Mouse (Mus musculus): Measurements from ENCODE around the gene Mrps21.
"Not testable (repeated sequence)": the region's sequence is repeated elsewhere in the genome, so short reads cannot be mapped to it uniquely, and the experiment has no call there.

The Mrps21 gene

GRCm38 (mm10) chr3:95892066-95893052 is 21.0 kb upstream of the Mrps21 start:
- DNase-seq (ENCODE audit: low spot score in 2 of 2), result no peak

GRCm38 (mm10) chr3:95891211-95892065 is 20.1 kb upstream of the Mrps21 start, which contains the start of gene BC028528:
TSS of gene BC028528 (minus strand) at chr3:95892005.
- no peak for DNase-seq (ENCODE audit: low spot score in 2 of 2)

GRCm38 (mm10) chr3:95889664-95890063 is 18.3 kb upstream of the Mrps21 start:
- no peak for DNase-seq (ENCODE audit: low spot score in 2 of 2)

GRCm38 (mm10) chr3:95887596-95887995 is 16.3 kb upstream of the Mrps21 start:
- no peak for DNase-seq (ENCODE audit: low spot score in 2 of 2)

- no peak for DNase-seq (ENCODE audit: low spot score in 2 of 2)
Observed at GRCm38 (mm10) chr3:95884400-95884799, 13.1 kb upstream of the Mrps21 start.

- peak in 1 of 2 experiments; percentile 83 for DNase-seq (ENCODE audit: low spot score in 2 of 2)
Observed at GRCm38 (mm10) chr3:95882816-95883425, 11.6 kb upstream of the Mrps21 start.

GRCm38 (mm10) chr3:95881979-95882815 is 10.9 kb upstream of the Mrps21 start, which contains the start of gene Ciart:
TSS of gene Ciart (minus strand) at chr3:95882251.
- peak; percentile 98 for DNase-seq (ENCODE audit: low spot score in 2 of 2)

- DNase-seq (ENCODE audit: low spot score in 2 of 2), result no peak
Observed at GRCm38 (mm10) chr3:95879063-95879462, 7.7 kb upstream of the Mrps21 start.

GRCm38 (mm10) chr3:95872048-95872447 is 729 bp upstream of the Mrps21 start:
- DNase-seq (ENCODE audit: low spot score in 2 of 2), result no peak

- DNase-seq (ENCODE audit: low spot score in 2 of 2), result no peak
Observed at GRCm38 (mm10) chr3:95870976-95871375, 343 bp downstream of the Mrps21 start.

- DNase-seq (ENCODE audit: low spot score in 2 of 2), result no peak
Observed at GRCm38 (mm10) chr3:95867408-95867807, 3.9 kb downstream of the Mrps21 start.

- no peak for DNase-seq (ENCODE audit: low spot score in 2 of 2)
Observed at GRCm38 (mm10) chr3:95866071-95866470, 5.2 kb downstream of the Mrps21 start.

- DNase-seq (ENCODE audit: low spot score in 2 of 2), result no peak
Observed at GRCm38 (mm10) chr3:95865571-95865970, 5.7 kb downstream of the Mrps21 start.

- DNase-seq (ENCODE audit: low spot score in 2 of 2), result peak; percentile 81 to 83
Observed at GRCm38 (mm10) chr3:95865050-95865449, 6.3 kb downstream of the Mrps21 start.

GRCm38 (mm10) chr3:95863578-95863977 is 7.7 kb downstream of the Mrps21 start:
- no peak for DNase-seq (ENCODE audit: low spot score in 2 of 2)

GRCm38 (mm10) chr3:95861796-95862195 is 9.5 kb downstream of the Mrps21 start:
- peak in 1 of 2 experiments; percentile 82 for DNase-seq (ENCODE audit: low spot score in 2 of 2)

- no peak for DNase-seq (ENCODE audit: low spot score in 2 of 2)
Observed at GRCm38 (mm10) chr3:95861216-95861615, 10.1 kb downstream of the Mrps21 start.

- no peak for DNase-seq (ENCODE audit: low spot score in 2 of 2)
Observed at GRCm38 (mm10) chr3:95860323-95860722, 11.0 kb downstream of the Mrps21 start.

- not testable (repeated sequence) for DNase-seq (ENCODE audit: low spot score in 2 of 2)
Observed at GRCm38 (mm10) chr3:95858278-95858677, 13.0 kb downstream of the Mrps21 start.

GRCm38 (mm10) chr3:95857050-95857449 is 14.3 kb downstream of the Mrps21 start:
- not testable (repeated sequence) for DNase-seq (ENCODE audit: low spot score in 2 of 2)

- DNase-seq (ENCODE audit: low spot score in 2 of 2), result no peak
Observed at GRCm38 (mm10) chr3:95856115-95856514, 15.2 kb downstream of the Mrps21 start.

Measured in left cerebral cortex, adult 9 months (tissue).